Mouse (Mus musculus) MEL (cell line): ENCODE results near the gene Ppp2r2d. TPM values are rescaled to one million over a fixed set of nuclear protein-coding genes. Genes with fewer than 3 reads are reported as not detected.

ENCODE experiments used
- DNase-seq: peaks from one replicate; pipeline ENCODE4 v3.0.0; 2011; ENCODE audit warnings: low read depth, low spot score
- H3K27ac ChIP-seq: 2 replicates; pipeline ENCODE4 v1.5.1; 2012; ENCODE audit warnings: low read depth, mild to moderate bottlenecking, control low read depth, low read length, moderate library complexity; ENCODE audit not compliant: control insufficient read depth
- H3K27me3 ChIP-seq, 2 experiments: fragments of 150-350 bp in 1 of 2; sonication (generic) in 1 of 2; 2 replicates each; pipeline ENCODE4 v1.6.1; 2012; ENCODE audit warnings: low read length in 2 of 2, mild to moderate bottlenecking in 2 of 2, improper control_type of control experiment in 1 of 2, moderate library complexity in 1 of 2; ENCODE audit not compliant: insufficient read depth in 2 of 2, control insufficient read depth in 1 of 2
- H3K36me3 ChIP-seq, 2 experiments: 2 replicates each; pipeline ENCODE4 v1.6.1; 2012 to 2014; ENCODE audit warnings: low read length in 2 of 2, improper control_type of control experiment in 1 of 2, inconsistent platforms in 1 of 2, mild to moderate bottlenecking in 1 of 2; ENCODE audit not compliant: insufficient read depth in 2 of 2, control insufficient read depth in 1 of 2
- H3K4me1 ChIP-seq, 2 experiments: fragments of 150-350 bp in 1 of 2; sonication (generic) in 1 of 2; 2 replicates each; pipeline ENCODE4 v1.6.1; 2012; ENCODE audit warnings: low read length in 2 of 2, improper control_type of control experiment in 1 of 2, mild to moderate bottlenecking in 1 of 2; ENCODE audit not compliant: insufficient read depth in 2 of 2, control insufficient read depth in 1 of 2
- H3K4me3 ChIP-seq, 2 experiments: fragments of 150-350 bp in 1 of 2; sonication (generic) in 1 of 2; 2 replicates each; pipeline ENCODE4 v1.5.1; 2012; ENCODE audit warnings: low read depth in 2 of 2, low read length in 2 of 2, mild to moderate bottlenecking in 2 of 2, moderate library complexity in 2 of 2, control low read depth in 1 of 2, improper control_type of control experiment in 1 of 2; ENCODE audit not compliant: control insufficient read depth in 1 of 2, insufficient read depth in 1 of 2
- H3K79me2 ChIP-seq: 2 replicates; pipeline ENCODE4 v1.6.1; 2012; ENCODE audit warnings: mild to moderate bottlenecking, low read length, moderate library complexity; ENCODE audit not compliant: control insufficient read depth, poor library complexity, insufficient read depth
- H3K9ac ChIP-seq: 2 replicates; pipeline ENCODE4 v1.6.1; 2012; ENCODE audit warnings: low read depth, mild to moderate bottlenecking, control low read depth, low read length, moderate library complexity; ENCODE audit not compliant: control insufficient read depth, poor library complexity, severe bottlenecking
- H3K9me3 ChIP-seq: fragments of 150-350 bp; sonication (generic); replicated peaks from 2 replicates; pipeline ENCODE4 v1.6.1; 2012; ENCODE audit warnings: mild to moderate bottlenecking, low read length, improper control_type of control experiment, moderate library complexity; ENCODE audit not compliant: insufficient read depth
- CHD1 ChIP-seq: IDR thresholded peaks from 2 replicates; pipeline ENCODE4 v1.6.1; 2012; ENCODE audit warnings: low read depth, mild to moderate bottlenecking, inconsistent platforms, low read length, improper control_type of control experiment
- CTCF ChIP-seq, 3 experiments: IDR thresholded peaks in 2 of 3; conservative IDR thresholded peaks in 1 of 3; 2 replicates each; pipeline ENCODE4 v1.5.1; 2011 to 2012; ENCODE audit warnings: low read length in 3 of 3, low read depth in 2 of 3, mild to moderate bottlenecking in 2 of 3, improper control_type of control experiment in 1 of 3, inconsistent platforms in 1 of 3, mixed read lengths in 1 of 3, moderate library complexity in 1 of 3; ENCODE audit not compliant: control insufficient read depth in 1 of 3, insufficient read depth in 1 of 3, poor library complexity in 1 of 3, severe bottlenecking in 1 of 3
- E2F4 ChIP-seq: IDR thresholded peaks from 2 replicates; pipeline ENCODE4 v1.6.1; 2011; ENCODE audit warnings: low read depth, low read length, improper control_type of control experiment, borderline replicate concordance
- GATA1 ChIP-seq: IDR thresholded peaks from 2 replicates; pipeline ENCODE4 v1.6.1; 2011; ENCODE audit warnings: low read depth, low read length, improper control_type of control experiment
- JUND ChIP-seq: IDR thresholded peaks from 2 replicates; pipeline ENCODE4 v1.6.1; 2011; ENCODE audit warnings: low read depth, mild to moderate bottlenecking, improper control_type of control experiment, low read length
- MEF2A ChIP-seq: IDR thresholded peaks from 2 replicates; pipeline ENCODE4 v1.6.1; 2014; ENCODE audit warnings: low read depth, mild to moderate bottlenecking, inconsistent platforms, low read length, improper control_type of control experiment; ENCODE audit not compliant: poor library complexity, insufficient replicate concordance, severe bottlenecking; ENCODE audit errors: extremely low read depth
- MYB ChIP-seq: IDR thresholded peaks from 2 replicates; pipeline ENCODE4 v1.6.1; 2011; ENCODE audit warnings: mild to moderate bottlenecking, low read depth, low read length, improper control_type of control experiment
- NELFE ChIP-seq: IDR thresholded peaks from 2 replicates; pipeline ENCODE4 v1.6.1; 2011; ENCODE audit warnings: low read depth, low read length, improper control_type of control experiment
- POLR2A ChIP-seq, 2 experiments: IDR thresholded peaks; 2 replicates each; pipeline ENCODE4 v1.6.1; 2011 to 2012; ENCODE audit warnings: low read length in 2 of 2, mild to moderate bottlenecking in 2 of 2, control low read depth in 1 of 2, improper control_type of control experiment in 1 of 2, low read depth in 1 of 2, moderate library complexity in 1 of 2; ENCODE audit not compliant: control insufficient read depth in 1 of 2, insufficient read depth in 1 of 2, poor library complexity in 1 of 2
- POLR2AphosphoS5 ChIP-seq: IDR thresholded peaks from 2 replicates; pipeline ENCODE4 v1.6.1; 2012; ENCODE audit warnings: low read depth, borderline replicate concordance, mild to moderate bottlenecking, inconsistent platforms, low read length, moderate library complexity, mixed read lengths
- RAD21 ChIP-seq: IDR thresholded peaks from 2 replicates; pipeline ENCODE4 v1.6.1; 2011; ENCODE audit warnings: mild to moderate bottlenecking, low read depth, low read length, improper control_type of control experiment
- SMC3 ChIP-seq: IDR thresholded peaks from 2 replicates; pipeline ENCODE4 v1.6.1; 2011; ENCODE audit warnings: low read depth, low read length, improper control_type of control experiment
- TBP ChIP-seq: IDR thresholded peaks from 2 replicates; pipeline ENCODE4 v1.8.0; 2011; ENCODE audit warnings: low read depth, low read length, improper control_type of control experiment
- USF2 ChIP-seq, 2 experiments: IDR thresholded peaks; 2 replicates each; pipeline ENCODE4 v1.6.1; 2011 to 2012; ENCODE audit warnings: improper control_type of control experiment in 2 of 2, low read length in 2 of 2, borderline replicate concordance in 1 of 2, inconsistent platforms in 1 of 2, low read depth in 1 of 2, mild to moderate bottlenecking in 1 of 2; ENCODE audit not compliant: insufficient read depth in 1 of 2
- ZC3H11A ChIP-seq: IDR thresholded peaks from 2 replicates; pipeline ENCODE4 v1.6.1; 2012; ENCODE audit warnings: low read depth, mild to moderate bottlenecking, inconsistent platforms, low read length, improper control_type of control experiment
- ZKSCAN1 ChIP-seq: IDR thresholded peaks from 2 replicates; pipeline ENCODE4 v1.6.1; 2012; ENCODE audit warnings: low read depth, mild to moderate bottlenecking, inconsistent platforms, low read length, improper control_type of control experiment, moderate library complexity
- polyA plus RNA-seq, 2 experiments: library from polyadenylated mRNA; stranded (reverse) in 1 of 2; unstranded in 1 of 2; fragments of >175 nt in 1 of 2; fragments of >200 nt in 1 of 2; gene quantifications; 2 replicates each; pipeline versions ENCODE4 v1.2.1 to v1.2.4; 2012; ENCODE audit warnings: low replicate concordance in 2 of 2, low read depth in 1 of 2; ENCODE audit not compliant: insufficient read length in 2 of 2, insufficient read depth in 1 of 2, missing spikeins in 1 of 2
- total RNA-seq: library from RNA; depleted of rRNA; stranded (reverse); fragments of 300-350 nt; gene quantifications from 2 replicates; pipeline ENCODE4 v1.2.3, GENCODE M21; 2012

Ppp2r2d gene
- total and polyA plus RNA-seq, 3 experiments: 30.9 to 46.6 TPM; not detected in 1

GRCm38 (mm10) chr7:138919156-138919944, 73.5 kb downstream of the Ppp2r2d start (continued):
- TF ChIP-seq TBP: peak; percentile 93
- TF ChIP-seq USF2 (IDR thresholded peaks at IDR 0.05; ENCODE audit: borderline replicate concordance in 1 of 2, insufficient read depth in 1 of 2, low read depth in 1 of 2, low read length in 2 of 2): no peak
- 0 out of 4 replicates have a peak, but pooled peaks of 1 of the 2 experiments have one; percentile 22 for TF ChIP-seq POLR2A (IDR thresholded peaks at IDR 0.05; ENCODE audit: control insufficient read depth in 1 of 2, insufficient read depth in 1 of 2, low read depth in 1 of 2, low read length in 2 of 2, poor library complexity in 1 of 2)
- no peak; the same call in 1 of the 2 replicates for TF ChIP-seq NELFE
- TF ChIP-seq, all 39 proteins: peak for 13

- no peaks in the 10 kb centered on the region for H3K36me3 ChIP-seq
- 0 out of 4 replicates have a peak, but pooled peaks cover 0 to 5% of the 10 kb centered on the region in 2 experiments for H3K4me1 ChIP-seq
- no peak overlapping the region for H3K9ac ChIP-seq
- H3K27me3 ChIP-seq: no peaks in the 10 kb centered on the region
- DNase-seq: no peak
- TF ChIP-seq POLR2AphosphoS5 (no peak), E2F4 (no peak), ZKSCAN1 (no peak), JUND (no peak)
- H3K4me3 ChIP-seq: no peak overlapping the region
- no peaks in the 10 kb centered on the region for H3K9me3 ChIP-seq
- no peak overlapping the region for H3K27ac ChIP-seq
- H3K79me2 ChIP-seq: no peaks in the 10 kb centered on the region
Measured at GRCm38 (mm10) chr7:138921611-138922010, 75.7 kb downstream of the Ppp2r2d start.

- H3K27ac ChIP-seq: no peak overlapping the region
- no peak overlapping the region for H3K9ac ChIP-seq
- 0 out of 4 replicates have a peak, but pooled peaks cover 0 to 3% of the 10 kb centered on the region in 2 experiments for H3K4me1 ChIP-seq
- H3K36me3 ChIP-seq: no peaks in the 10 kb centered on the region
- DNase-seq: peak; percentile 52
- H3K4me3 ChIP-seq: no peak overlapping the region
- no peaks in the 10 kb centered on the region for H3K79me2 ChIP-seq
- no peaks in the 10 kb centered on the region for H3K27me3 ChIP-seq
- H3K9me3 ChIP-seq: no peaks in the 10 kb centered on the region
- TF ChIP-seq GATA1 (no peak), RAD21 (peak; percentile 58), CTCF (IDR thresholded peaks at IDR 0.05 in 2 of 3, conservative IDR thresholded peaks at IDR 0.05 in 1 of 3; ENCODE audit: control insufficient read depth in 1 of 3, insufficient read depth in 1 of 3, low read depth in 2 of 3, low read length in 3 of 3, poor library complexity in 1 of 3, severe bottlenecking in 1 of 3) (peak; percentile 31 to 65 (median 44); a peak in 5 of 6 replicates), ZC3H11A (peak; percentile 43), MEF2A (no peak), MYB (no peak), SMC3 (peak; percentile 77), CHD1 (no peak)
Measured at GRCm38 (mm10) chr7:138923756-138924425, 78.0 kb downstream of the Ppp2r2d start.
